Mouse (Mus musculus) gonadal fat pad, adult 2 months (tissue): ENCODE results near the gene Fgfr2. TPM values are rescaled to one million over a fixed set of nuclear protein-coding genes. Genes with fewer than 3 reads are reported as not detected.

ENCODE experiments used
- DNase-seq: peaks from one replicate; pipeline ENCODE4 v3.0.0-alpha.2; 2012; ENCODE audit warnings: low read depth
- polyA plus RNA-seq: library from polyadenylated mRNA; depleted of rRNA; stranded (reverse); fragments of >200 nt; gene quantifications from 2 replicates; pipeline ENCODE4 v1.2.3, GENCODE M21; 2012

Gene Fgfr2
- polyA plus RNA-seq, 1 experiment, result 33.3 TPM

- DNase-seq, result no peak
These were observed 707.3 kb downstream of the Fgfr2 start for GRCm38 (mm10) chr7:132415866-132416265.

DNA sequence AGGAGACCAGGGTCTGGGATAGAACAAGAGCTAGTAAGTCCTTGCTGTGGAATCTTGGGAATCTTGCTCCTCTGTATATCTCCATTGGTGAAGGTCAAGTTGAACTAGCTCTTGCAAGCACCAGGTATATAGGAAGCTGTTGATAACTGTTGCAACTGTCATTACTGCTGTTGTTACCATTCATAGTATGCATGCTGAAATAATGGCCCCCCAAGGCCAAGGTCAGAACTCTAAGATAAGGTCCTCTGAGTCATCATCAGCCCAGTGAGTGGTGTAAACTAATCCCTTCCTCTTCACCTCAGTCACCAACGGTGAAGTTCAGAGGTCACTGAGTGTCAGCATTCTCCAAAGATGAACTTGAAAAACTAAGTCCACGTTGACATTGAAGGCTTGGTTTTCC is 710.6 kb downstream of the Fgfr2 start:
- DNase-seq, result no peak

GRCm38 (mm10) chr7:132411708-132412107 is 711.4 kb downstream of the Fgfr2 start:
- DNase-seq, result no peak

DNA sequence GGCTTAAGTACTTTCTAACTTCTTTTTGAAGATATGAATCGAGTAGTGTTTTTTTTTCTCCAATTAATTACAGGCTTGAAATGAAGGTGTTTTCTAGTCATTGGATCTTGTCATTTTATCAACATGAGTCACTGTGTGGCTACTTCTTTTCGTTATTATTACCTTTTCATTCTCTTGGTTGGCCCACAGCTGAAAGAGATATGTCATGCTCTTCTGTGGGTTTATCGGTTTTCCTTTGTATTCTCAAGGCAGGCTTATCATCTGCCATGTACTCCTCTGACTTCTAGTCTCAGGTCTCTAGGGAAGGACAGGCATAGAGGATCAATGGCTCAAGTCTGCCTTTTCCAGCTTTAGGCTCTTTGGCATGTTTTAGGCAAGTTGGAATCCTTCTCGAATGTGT is 712.2 kb downstream of the Fgfr2 start:
- DNase-seq, result no peak

DNA sequence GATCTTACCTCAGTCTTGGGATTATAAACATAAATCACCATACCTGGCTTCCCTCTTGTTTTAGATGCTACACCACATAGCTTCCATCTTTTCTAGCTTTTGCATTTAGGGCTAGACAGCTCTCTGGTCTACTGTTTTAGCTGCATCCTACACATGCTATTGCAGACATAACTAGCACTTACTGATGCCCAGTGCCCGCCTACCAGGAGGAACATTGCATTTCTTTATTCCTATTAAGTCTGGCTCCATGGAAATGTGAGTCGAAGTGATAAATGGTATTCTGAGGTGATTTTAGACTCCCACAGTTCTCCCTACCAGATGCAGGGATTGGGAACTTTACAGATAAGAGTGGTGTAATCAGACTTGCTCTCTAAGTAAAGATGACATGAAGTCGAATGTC is 713.3 kb downstream of the Fgfr2 start:
- DNase-seq, result no peak

DNA sequence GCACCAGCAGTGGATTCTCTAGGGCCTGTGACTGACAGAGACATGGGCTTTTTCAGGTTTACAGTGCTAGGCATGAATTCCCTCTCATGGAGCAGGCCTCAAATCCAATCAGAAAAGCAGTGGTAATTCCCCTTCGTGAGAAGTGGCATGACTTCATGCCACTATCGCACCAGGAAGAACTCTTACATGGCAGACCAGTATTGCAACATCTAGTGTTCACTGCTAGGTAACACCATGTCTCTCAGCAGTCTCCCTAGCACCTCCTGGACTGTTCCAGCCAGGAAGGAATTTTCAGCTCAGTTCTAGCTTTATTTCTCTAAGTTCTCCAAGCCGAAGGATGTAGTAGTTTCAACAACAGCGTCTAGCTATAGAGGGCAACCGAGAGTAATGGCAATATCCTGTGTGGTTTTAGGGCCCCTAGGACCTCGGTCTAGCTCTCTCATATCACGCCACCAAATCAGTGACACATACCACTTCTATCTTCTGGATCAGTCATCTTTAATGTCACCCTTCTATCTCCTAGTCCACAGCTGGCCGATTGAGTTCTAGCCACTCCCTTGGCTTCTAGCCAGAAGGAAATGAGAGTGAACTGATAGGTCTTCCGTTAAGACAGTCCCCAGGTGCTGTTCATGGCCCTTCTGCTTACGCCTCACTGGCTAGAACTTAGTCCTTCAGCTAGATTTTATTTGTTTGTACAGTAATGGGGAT is 720.6 kb downstream of the Fgfr2 start:
- no peak for DNase-seq

GRCm38 (mm10) chr7:132398487-132398886 is 724.7 kb downstream of the Fgfr2 start:
- DNase-seq, result no peak

GRCm38 (mm10) chr7:132396661-132397322 is 726.4 kb downstream of the Fgfr2 start:
- DNase-seq, result no peak

DNA sequence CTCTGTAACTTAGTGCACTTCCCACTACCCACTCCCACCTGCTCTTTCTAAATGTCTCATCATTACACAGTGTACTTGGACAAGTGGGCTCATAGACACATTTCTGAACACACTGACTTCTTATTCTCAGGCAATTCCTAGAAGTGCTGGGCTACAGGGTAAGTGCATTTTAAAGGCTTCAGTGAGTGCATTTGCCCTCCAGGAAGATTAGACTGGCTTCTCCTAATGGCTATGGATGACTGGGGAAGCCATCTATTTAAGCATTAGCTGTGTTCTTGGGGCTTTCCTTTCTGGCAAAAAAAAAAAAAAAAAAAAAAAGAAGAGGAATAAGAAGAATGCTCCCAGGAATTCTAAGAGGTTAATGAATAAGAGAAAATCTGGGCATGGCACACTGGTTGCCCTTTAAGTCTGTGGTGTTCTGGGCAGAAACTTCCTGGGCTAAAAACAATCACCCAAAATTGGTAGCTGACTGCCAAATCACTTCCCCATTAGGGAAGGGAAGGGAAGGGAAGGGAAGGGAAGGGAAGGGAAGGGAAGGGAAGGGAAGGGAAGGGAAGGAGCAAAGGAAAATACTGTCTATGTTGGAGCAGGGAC is 729.5 kb downstream of the Fgfr2 start:
- no peak for DNase-seq

DNA sequence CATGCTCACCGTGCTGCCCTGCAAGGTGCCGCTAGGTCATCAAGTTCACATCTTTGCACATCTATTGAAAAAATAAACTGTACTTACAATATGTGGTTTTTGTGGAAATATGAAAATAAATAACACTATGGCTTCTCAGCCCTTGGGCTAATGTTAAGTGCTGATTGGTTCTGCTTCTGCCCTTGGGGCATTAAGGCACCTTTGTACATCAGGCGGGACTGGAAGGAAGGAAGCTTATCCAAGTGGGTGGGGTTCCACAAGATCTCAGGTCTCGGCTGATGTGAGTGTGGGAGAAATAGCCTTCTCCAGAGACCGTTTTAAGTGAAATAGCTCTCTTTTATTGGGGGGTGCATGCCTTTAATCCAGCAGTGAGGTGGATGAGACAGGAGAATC is 730.1 kb downstream of the Fgfr2 start:
- no peak for DNase-seq

DNA sequence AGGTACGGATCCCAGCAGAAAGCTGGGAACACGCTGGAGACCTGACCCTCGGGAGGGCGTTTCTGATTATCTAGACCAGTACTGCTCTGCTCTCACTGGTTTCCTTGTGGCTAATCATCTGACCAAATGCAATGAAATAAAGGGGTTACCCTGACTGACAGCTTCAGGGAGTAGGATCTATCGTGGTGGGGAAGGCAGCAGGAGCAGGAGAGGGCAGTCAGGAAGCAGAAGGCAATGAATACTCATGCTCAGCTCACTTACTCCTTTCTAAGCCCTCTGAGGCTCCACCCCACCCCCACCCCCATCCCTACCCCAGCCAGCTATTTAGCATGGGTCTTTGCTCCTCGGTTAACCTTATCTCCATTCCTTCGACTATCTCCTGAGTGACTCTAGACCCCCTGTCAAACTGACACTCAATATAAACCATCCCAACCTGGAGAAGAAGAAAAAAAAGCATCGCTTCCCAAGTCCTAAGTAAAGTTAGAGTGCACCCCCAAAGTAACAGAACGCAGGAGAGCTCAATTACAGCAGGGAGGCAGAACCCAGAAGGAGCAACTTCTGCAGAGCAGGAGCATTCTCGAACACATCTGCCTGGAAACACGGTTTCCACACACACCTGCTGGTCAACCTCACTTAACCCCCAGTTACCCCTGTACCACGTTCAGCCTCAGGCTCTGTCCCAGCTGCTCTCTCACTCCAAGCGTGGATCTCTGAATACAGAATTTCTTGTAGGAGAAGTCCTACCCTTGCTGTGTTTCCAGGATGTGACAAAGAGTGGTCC is 730.7 kb downstream of the Fgfr2 start:
- DNase-seq, result no peak

GRCm38 (mm10) chr7:132389473-132389872 is 733.7 kb downstream of the Fgfr2 start:
- DNase-seq, result no peak

GRCm38 (mm10) chr7:132387507-132387906 is 735.6 kb downstream of the Fgfr2 start:
- DNase-seq, result no peak

DNA sequence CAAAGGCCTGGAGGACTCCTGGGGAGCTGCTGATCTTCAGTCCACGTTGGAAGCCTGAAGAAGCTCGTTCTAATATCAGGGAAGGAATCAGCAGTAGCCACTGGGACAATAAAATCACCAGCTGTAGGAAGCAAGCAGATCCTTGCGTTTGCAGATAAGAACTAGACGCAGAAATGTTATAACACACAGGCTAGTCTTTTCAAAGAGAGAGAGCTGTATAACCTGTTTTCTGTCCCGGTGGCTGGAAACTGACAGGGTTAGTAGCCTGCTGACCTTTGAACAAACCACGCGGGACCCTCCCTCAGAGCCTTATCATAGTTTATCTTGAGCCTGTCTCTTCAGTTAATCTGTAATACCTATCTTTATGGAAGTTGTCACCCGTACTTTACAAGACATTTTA is 736.8 kb downstream of the Fgfr2 start:
- DNase-seq, result no peak

- DNase-seq, result no peak
These were observed 737.6 kb downstream of the Fgfr2 start for GRCm38 (mm10) chr7:132385456-132386130.

GRCm38 (mm10) chr7:132384736-132385455 is 738.3 kb downstream of the Fgfr2 start:
- no peak for DNase-seq

DNA sequence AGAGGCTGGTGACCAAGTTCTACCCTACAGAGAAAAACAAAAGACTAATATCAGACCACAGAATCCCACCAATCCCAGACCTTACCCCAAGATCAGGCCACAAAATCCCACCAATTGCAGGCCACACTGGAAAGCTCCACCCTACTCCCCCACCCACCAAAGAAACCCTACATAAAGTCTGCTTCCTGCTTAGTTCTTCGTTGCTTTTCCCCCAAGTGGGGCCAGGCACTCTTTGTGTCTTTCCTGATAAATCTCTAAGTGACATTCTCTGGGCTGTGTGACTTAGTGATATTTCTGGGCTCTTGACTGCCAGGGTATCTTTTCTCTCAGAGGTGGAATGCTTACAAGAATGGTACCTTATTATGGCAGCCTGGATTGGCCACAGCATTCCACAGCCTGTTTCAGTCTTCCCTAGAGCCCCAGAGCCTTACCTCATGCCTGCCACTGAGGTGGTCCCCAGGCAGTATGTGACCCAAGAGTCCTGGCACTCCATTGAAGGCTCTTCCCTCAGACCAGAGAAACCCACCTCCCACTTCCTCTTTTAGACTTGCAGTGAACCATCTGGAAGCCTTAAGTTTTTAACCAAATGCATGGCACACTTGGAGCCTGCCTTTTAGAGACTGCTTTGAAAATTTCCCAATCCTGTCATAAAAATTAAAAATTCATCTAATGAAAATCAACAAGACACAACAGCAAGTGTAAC is 742.4 kb downstream of the Fgfr2 start:
- DNase-seq, result no peak

DNA sequence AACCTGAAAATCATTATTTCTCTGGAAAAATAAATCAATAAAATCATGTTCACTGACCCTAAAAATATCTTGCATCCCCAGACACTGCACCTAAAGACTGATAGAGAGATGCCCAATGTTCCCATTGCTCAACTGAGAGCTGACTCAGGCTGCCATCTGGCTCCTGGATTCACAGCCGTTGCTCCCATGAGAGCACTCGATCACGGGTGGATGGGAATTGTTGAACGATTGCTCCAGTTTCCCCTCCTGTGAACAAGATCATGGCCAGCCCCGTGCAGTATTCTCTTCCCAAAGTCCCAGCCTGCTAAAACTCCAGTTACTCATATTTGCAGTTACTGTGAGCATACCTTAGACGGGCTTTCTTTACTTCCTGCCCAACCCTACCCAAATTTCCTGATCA is 745.2 kb downstream of the Fgfr2 start:
- DNase-seq, result no peak

DNA sequence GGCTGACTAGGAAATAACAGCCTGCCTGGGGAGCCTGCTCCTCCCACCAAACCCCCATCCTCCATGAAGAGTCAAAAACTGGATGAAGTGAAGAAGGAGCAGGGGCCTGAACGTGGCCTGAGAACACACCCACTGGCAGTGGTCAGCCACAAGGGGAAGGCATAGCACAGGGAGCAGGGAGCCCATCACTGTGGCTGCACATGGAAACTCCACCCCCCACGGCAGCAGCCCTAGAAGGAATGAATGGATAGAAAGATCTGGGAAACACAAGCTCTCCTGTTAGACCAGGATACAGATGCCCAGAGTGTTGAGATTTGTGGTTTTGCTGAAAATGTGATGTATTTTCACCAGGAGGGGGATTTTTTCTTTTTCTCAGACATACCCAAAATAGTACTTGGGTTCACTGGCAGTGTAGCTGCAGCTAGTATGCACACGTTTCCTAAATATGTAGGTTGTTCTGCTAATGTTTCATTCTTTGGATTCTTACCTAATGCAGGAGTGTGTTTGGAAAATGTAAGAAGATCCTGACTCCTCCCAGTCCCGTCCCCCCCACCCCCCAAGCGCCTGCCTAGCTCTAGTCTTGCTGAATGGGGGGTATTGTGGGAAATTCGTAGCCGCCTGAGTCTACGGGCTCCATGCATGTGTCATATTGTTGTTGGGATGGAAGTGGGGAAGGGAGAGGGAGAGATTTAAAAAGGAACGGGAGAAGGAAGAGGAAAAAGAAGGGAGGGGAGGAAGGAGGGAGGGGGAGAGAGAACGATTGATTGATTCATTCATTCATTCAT is 749.4 kb downstream of the Fgfr2 start:
- DNase-seq, result no peak
